Mouse (Mus musculus) brown adipose tissue, adult 24 weeks (tissue): ENCODE data around the gene Mybpc2. TPM values are rescaled to one million over a fixed set of nuclear protein-coding genes. Genes with fewer than 3 reads are reported as not detected.

Source experiments
- H3K27ac ChIP-seq: fragments of 200-500 bp; replicated peaks from 2 replicates; pipeline ENCODE4 v1.5.1; 2012; ENCODE audit warnings: low read depth, mild to moderate bottlenecking, low read length
- H3K4me1 ChIP-seq: fragments of 200-500 bp; 2 replicates; pipeline ENCODE4 v1.6.1; 2012; ENCODE audit warnings: low read length, mixed read lengths; ENCODE audit not compliant: control insufficient read depth, insufficient read depth, insufficient read length
- H3K4me3 ChIP-seq: fragments of 200-500 bp; 2 replicates; pipeline ENCODE4 v1.5.1; 2012; ENCODE audit warnings: low read depth, mild to moderate bottlenecking, low read length, moderate library complexity; ENCODE audit not compliant: insufficient read depth
- polyA plus RNA-seq: library from polyadenylated mRNA; stranded (reverse); fragments of >200 nt; gene quantifications from 2 replicates; pipeline ENCODE4 v1.2.4, GENCODE M21; 2012; ENCODE audit not compliant: missing spikeins, insufficient read depth, insufficient read length

Gene Mybpc2
- polyA plus RNA-seq, 1 experiment = 10.9 TPM

- Histone ChIP-seq H3K4me3 (no peak overlapping the region), H3K4me1 (peaks cover 7% of the 10 kb centered on the region), H3K27ac (no peak overlapping the region)
These were observed 53.5 kb downstream of the Mybpc2 start for GRCm38 (mm10) chr7:44470696-44471612.

GRCm38 (mm10) chr7:44469677-44470675 lies 54.5 kb downstream of the Mybpc2 start:
- Histone ChIP-seq H3K4me1 (peaks cover 7% of the 10 kb centered on the region), H3K4me3 (no peak overlapping the region), H3K27ac (no peak overlapping the region)

- no peak overlapping the region for H3K27ac ChIP-seq
- H3K4me3 ChIP-seq = peak overlapping the region; percentile 82
- H3K4me1 ChIP-seq = peaks cover 7% of the 10 kb centered on the region
These were observed 55.7 kb downstream of the Mybpc2 start for GRCm38 (mm10) chr7:44468644-44469285.

GRCm38 (mm10) chr7:44467811-44468411 lies 56.5 kb downstream of the Mybpc2 start, which contains the start of gene Josd2:
TSS of gene Josd2 (plus strand) at chr7:44467980.
- peak within 1 kb of the TSS; percentile 82 for H3K4me3 ChIP-seq
- H3K4me1 ChIP-seq = peaks cover 7% of the 10 kb centered on the region
- peak within 1 kb of the TSS; percentile 56 for H3K27ac ChIP-seq

GRCm38 (mm10) chr7:44466888-44467311 lies 57.6 kb downstream of the Mybpc2 start:
- peaks cover 7% of the 10 kb centered on the region for H3K4me1 ChIP-seq
- H3K27ac ChIP-seq = no peak overlapping the region
- no peak overlapping the region for H3K4me3 ChIP-seq

- H3K4me1 ChIP-seq = peaks cover 7% of the 10 kb centered on the region
- no peak overlapping the region for H3K4me3 ChIP-seq
- H3K27ac ChIP-seq = no peak overlapping the region
These were observed 58.2 kb downstream of the Mybpc2 start for GRCm38 (mm10) chr7:44466006-44466887.

- Histone ChIP-seq H3K4me1 (peaks cover 7% of the 10 kb centered on the region), H3K27ac (no peak within 1 kb of the TSS), H3K4me3 (no peak within 1 kb of the TSS)
These were observed 59.3 kb downstream of the Mybpc2 start, which contains the start of gene Aspdh for GRCm38 (mm10) chr7:44465111-44465510. TSS of gene Aspdh (plus strand) at chr7:44465391.

- Histone ChIP-seq H3K27ac (no peak overlapping the region), H3K4me1 (peaks cover 7% of the 10 kb centered on the region), H3K4me3 (no peak overlapping the region)
These were observed 59.9 kb downstream of the Mybpc2 start for GRCm38 (mm10) chr7:44464511-44464910.

GRCm38 (mm10) chr7:44463556-44464225 lies 60.8 kb downstream of the Mybpc2 start:
- Histone ChIP-seq H3K4me1 (peaks cover 3% of the 10 kb centered on the region), H3K4me3 (no peak overlapping the region), H3K27ac (no peak overlapping the region)

- no peaks in the 10 kb centered on the region for H3K4me1 ChIP-seq
These were observed 61.4 kb downstream of the Mybpc2 start for GRCm38 (mm10) chr7:44463056-44463425.

GRCm38 (mm10) chr7:44462218-44463055 lies 62.0 kb downstream of the Mybpc2 start:
- H3K4me3 ChIP-seq = no peak overlapping the region
- H3K4me1 ChIP-seq = no peaks in the 10 kb centered on the region
- H3K27ac ChIP-seq = no peak overlapping the region

More at GRCm38 (mm10) chr7:44463056-44463425, 61.4 kb downstream of the Mybpc2 start:
- no peak overlapping the region for H3K27ac ChIP-seq
- no peak overlapping the region for H3K4me3 ChIP-seq

- Histone ChIP-seq H3K27ac (no peak overlapping the region), H3K4me1 (no peaks in the 10 kb centered on the region), H3K4me3 (no peak overlapping the region)
These were observed 62.8 kb downstream of the Mybpc2 start for GRCm38 (mm10) chr7:44461503-44462217.
